In the genomic region with DNA sequence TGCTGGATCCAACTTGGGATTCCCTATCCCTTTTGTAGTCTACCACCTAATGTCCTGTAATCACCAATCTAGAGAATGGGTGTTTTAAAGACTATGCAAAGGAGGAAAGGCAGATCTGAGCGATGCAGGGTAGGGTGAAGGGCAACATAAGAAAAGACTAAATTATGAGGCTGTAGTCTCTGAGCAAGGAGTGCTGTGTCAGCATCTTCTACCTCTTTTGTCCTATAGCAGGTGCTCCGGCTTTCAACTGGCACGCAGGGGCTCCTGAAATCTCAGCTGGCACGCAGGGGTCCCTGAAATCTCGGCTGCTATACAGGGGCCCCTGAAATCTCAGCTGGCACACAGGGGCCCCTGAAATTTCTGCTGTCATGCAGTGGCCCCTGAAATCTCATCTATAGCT, we compare ENCODE assay signal across 31 mouse cellular contexts. TPM values are rescaled to one million over a fixed set of nuclear protein-coding genes. Genes with fewer than 3 reads are reported as not detected.
"Had no signal": no experiment of that assay in that cellular context is flagged by ENCODE, and none has a peak within 500 bp of the region (broad histone marks: within the 10 kb centered on the region; RNA-seq: fewer than 3 reads in every experiment).

No protein-coding gene starts in this region.

- H3K4me1 ChIP-seq: embryonic facial prominence, embryonic 10.5 days; embryonic facial prominence, embryonic 12.5 days; embryonic facial prominence, embryonic 13.5 days; embryonic facial prominence, embryonic 15.5 days; forebrain, embryonic 10.5 days; heart, embryonic 10.5 days had no signal

- H3K9ac ChIP-seq: embryonic facial prominence, embryonic 12.5 days; embryonic facial prominence, embryonic 13.5 days; embryonic facial prominence, embryonic 15.5 days; forebrain, embryonic 12.5 days; forebrain, embryonic 13.5 days; forebrain, embryonic 15.5 days; forebrain, postnatal 0 days had no signal

- H3K27me3 ChIP-seq: embryonic facial prominence, embryonic 12.5 days; embryonic facial prominence, embryonic 13.5 days; embryonic facial prominence, embryonic 15.5 days; forebrain, embryonic 12.5 days; forebrain, embryonic 13.5 days; forebrain, embryonic 15.5 days had no signal

- H3K4me3 ChIP-seq: embryonic facial prominence, embryonic 10.5 days; embryonic facial prominence, embryonic 12.5 days; embryonic facial prominence, embryonic 13.5 days; embryonic facial prominence, embryonic 15.5 days; erythroblast, embryonic 14.5 days; forebrain, embryonic 10.5 days; forebrain, embryonic 12.5 days; forebrain, embryonic 13.5 days; forebrain, embryonic 15.5 days; gastrocnemius, adult 2 months; heart, adult 2 months; heart, embryonic 10.5 days had no signal

- H3K27ac ChIP-seq: embryonic facial prominence, embryonic 10.5 days; embryonic facial prominence, embryonic 12.5 days; embryonic facial prominence, embryonic 13.5 days; embryonic facial prominence, embryonic 15.5 days; forebrain, embryonic 10.5 days; forebrain, embryonic 12.5 days; forebrain, embryonic 13.5 days; forebrain, embryonic 15.5 days; gastrocnemius, adult 2 months; heart, adult 2 months; heart, embryonic 10.5 days had no signal

- H3K9me3 ChIP-seq: embryonic facial prominence, embryonic 10.5 days; embryonic facial prominence, embryonic 12.5 days; embryonic facial prominence, embryonic 13.5 days; embryonic facial prominence, embryonic 15.5 days; forebrain, embryonic 10.5 days; forebrain, embryonic 12.5 days; forebrain, embryonic 13.5 days; forebrain, embryonic 15.5 days; heart, embryonic 10.5 days had no signal

- DNase-seq: cerebellum, adult 9-10 months; cerebellum, adult 9-11 months; cerebellum, postnatal 10 days; cerebellum, postnatal 14 days; cerebellum, postnatal 25 days; cerebellum, postnatal 36 days; embryo, embryonic 11 days; forebrain, postnatal 0 days; gastrocnemius, adult 2 months; gastrocnemius, postnatal 10 days; gastrocnemius, postnatal 14 days; gastrocnemius, postnatal 25 days; gastrocnemius, postnatal 36 days; heart, adult 18-20 months; heart, adult 2 months had no signal

- H3K4me2 ChIP-seq: embryonic facial prominence, embryonic 12.5 days; embryonic facial prominence, embryonic 13.5 days; embryonic facial prominence, embryonic 15.5 days; forebrain, embryonic 12.5 days; forebrain, embryonic 13.5 days; forebrain, embryonic 15.5 days; heart, embryonic 11.5 days had no signal

- H3K36me3 ChIP-seq: embryonic facial prominence, embryonic 10.5 days; embryonic facial prominence, embryonic 12.5 days; embryonic facial prominence, embryonic 13.5 days; embryonic facial prominence, embryonic 15.5 days; forebrain, embryonic 10.5 days; forebrain, embryonic 12.5 days; forebrain, embryonic 15.5 days; heart, embryonic 10.5 days had no signal

RNA-seq across cellular contexts. Expression of a gene that starts 33.5 kb away (rescaled TPM):
- total RNA-seq: common myeloid progenitor, adult 5-6 weeks; gastrocnemius, postnatal 36 days; granulocyte monocyte progenitor cell, adult 5-6 weeks had no signal
- polyA plus RNA-seq: embryonic facial prominence, embryonic 11.5 days; erythroblast, embryonic 14.5 days had no signal

RNA-seq across cellular contexts. Expression of a gene that starts 59.6 kb away (rescaled TPM):
- total RNA-seq: common myeloid progenitor, adult 5-6 weeks; gastrocnemius, adult 18-20 months; gastrocnemius, adult 8-10 months; gastrocnemius, postnatal 25 days; gastrocnemius, postnatal 36 days; granulocyte monocyte progenitor cell, adult 5-6 weeks had no signal
- polyA plus RNA-seq: erythroblast, embryonic 14.5 days; heart, embryonic 10.5 days; heart, embryonic 11.5 days had no signal
